Mouse (Mus musculus) limb, embryonic 10.5 days (tissue): ENCODE measurements around the gene Efcab5. TPM values are rescaled to one million over a fixed set of nuclear protein-coding genes. Genes with fewer than 3 reads are reported as not detected.
A peak's percentile ranks its signal among the peaks of the same experiment; 100 is the strongest.

Experiments
- DNase-seq: peaks from one replicate; pipeline ENCODE4 v3.0.0-alpha.2; 2017; ENCODE audit warnings: low spot score
- H3K27ac ChIP-seq: fragments of 300-500 bp; sonication (generic); 2 replicates; pipeline ENCODE4 v1.5.1; 2016; ENCODE audit warnings: mild to moderate bottlenecking
- H3K27me3 ChIP-seq: fragments of 300-500 bp; sonication (generic); 2 replicates; pipeline ENCODE4 v1.6.1; 2016; ENCODE audit warnings: low read depth, mild to moderate bottlenecking; ENCODE audit not compliant: poor library complexity, severe bottlenecking
- H3K36me3 ChIP-seq: fragments of 300-500 bp; sonication (generic); 2 replicates; pipeline ENCODE4 v1.6.1; 2016; ENCODE audit warnings: mild to moderate bottlenecking, moderate library complexity
- H3K4me1 ChIP-seq: fragments of 300-500 bp; sonication (generic); 2 replicates; pipeline ENCODE4 v1.6.1; 2016
- H3K4me3 ChIP-seq: fragments of 300-500 bp; sonication (generic); 2 replicates; pipeline ENCODE4 v1.5.1; 2016; ENCODE audit warnings: mild to moderate bottlenecking, moderate library complexity
- H3K9me3 ChIP-seq: fragments of 300-500 bp; sonication (generic); replicated peaks from 2 replicates; pipeline ENCODE4 v1.6.1; 2016; ENCODE audit warnings: mild to moderate bottlenecking
- WGBS: fragments of 180-500 bp; shearing (Covaris S2); methylation state at CpG from one replicate; pipeline ENCODE4 v1.1.7; 2016; 5-methylcytosine and 5-hydroxymethylcytosine counted together
- polyA plus RNA-seq: library from polyadenylated mRNA; unstranded; fragments of >200 nt; fragmentation: Nextera tagmentation; extraction: Ambion mirVana; gene quantifications from 2 replicates; pipeline ENCODE4 v1.2.1, GENCODE M21; 2016

Efcab5 gene
- 0.09 and 0.16 TPM in 2 replicates for polyA plus RNA-seq

DNA sequence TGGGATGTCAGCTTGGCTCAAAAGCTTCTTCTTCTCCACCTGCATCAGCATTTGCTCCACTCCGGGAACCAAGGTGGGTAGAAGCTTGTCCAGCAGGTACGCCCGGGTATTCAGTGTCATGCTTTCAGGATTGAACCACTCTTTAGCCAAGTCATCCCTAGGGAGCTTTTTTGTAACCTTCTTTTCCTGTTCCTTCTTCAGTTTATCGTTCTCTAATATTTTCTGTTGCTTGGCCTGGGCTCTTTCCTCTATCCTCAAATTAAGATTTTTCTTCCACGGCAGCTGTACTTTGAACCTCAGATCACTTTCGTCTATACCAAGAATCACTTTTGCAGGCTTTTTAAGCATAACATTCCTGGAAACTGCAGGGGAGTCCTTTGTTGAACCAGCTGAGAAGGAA lies at the start of gene Efcab5:
Efcab5 (minus strand) TSS at position 101 of the 400 bp plus-strand sequence.
- Histone ChIP-seq H3K27ac (no peak within 1 kb of the TSS), H3K4me3 (no peak within 1 kb of the TSS), H3K27me3 (no peaks in the 10 kb centered on the region), H3K9me3 (no peaks in the 10 kb centered on the region), H3K36me3 (no peaks in the 10 kb centered on the region), H3K4me1 (peaks cover 5% of the 10 kb centered on the region)
- no peak for DNase-seq
- 92% methylated on average over 6 of the region's 6 CpGs for WGBS

GRCm38 (mm10) chr11:77235267-77235666 lies 46.5 kb upstream of the Efcab5 start:
- Histone ChIP-seq H3K27ac (no peak overlapping the region), H3K4me1 (no peaks in the 10 kb centered on the region), H3K4me3 (no peak overlapping the region), H3K9me3 (no peaks in the 10 kb centered on the region), H3K27me3 (no peaks in the 10 kb centered on the region), H3K36me3 (no peaks in the 10 kb centered on the region)
- WGBS: 92% methylated on average over 1 of the region's 1 CpGs
- DNase-seq: no peak

- Histone ChIP-seq H3K36me3 (no peaks in the 10 kb centered on the region), H3K27me3 (no peaks in the 10 kb centered on the region), H3K9me3 (no peaks in the 10 kb centered on the region), H3K4me1 (no peaks in the 10 kb centered on the region), H3K27ac (no peak overlapping the region), H3K4me3 (no peak overlapping the region)
- WGBS: 93% methylated on average over 2 of the region's 2 CpGs
- DNase-seq: no peak
These were observed 42.7 kb upstream of the Efcab5 start for GRCm38 (mm10) chr11:77231514-77231913.

GRCm38 (mm10) chr11:77230765-77231164 lies 42.0 kb upstream of the Efcab5 start:
- H3K4me3 ChIP-seq: no peak overlapping the region
- H3K36me3 ChIP-seq: no peaks in the 10 kb centered on the region
- 81% methylated on average over 2 of the region's 2 CpGs for WGBS
- H3K4me1 ChIP-seq: no peaks in the 10 kb centered on the region
- H3K27me3 ChIP-seq: no peaks in the 10 kb centered on the region
- no peaks in the 10 kb centered on the region for H3K9me3 ChIP-seq
- no peak for DNase-seq
- no peak overlapping the region for H3K27ac ChIP-seq

DNA sequence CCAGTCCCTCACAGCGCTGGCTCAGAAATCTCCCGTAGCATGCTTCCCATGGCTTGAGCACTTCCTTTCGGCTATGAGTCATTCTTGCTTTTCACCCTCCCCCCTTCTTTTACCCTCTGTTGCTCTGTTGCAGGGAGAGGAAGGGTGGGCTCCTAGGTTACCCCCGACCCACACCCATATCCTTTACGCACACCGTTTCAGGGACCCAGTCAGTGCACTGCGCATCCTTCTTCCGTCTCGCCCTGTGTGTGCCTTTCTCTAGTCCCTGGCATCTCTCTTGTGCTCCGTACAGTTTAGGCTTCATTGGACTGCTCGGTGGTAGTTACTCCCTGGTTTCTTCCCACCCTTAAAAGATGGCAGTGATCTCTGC lies 28.0 kb upstream of the Efcab5 start:
- H3K27ac ChIP-seq: peak overlapping the region; percentile 95

GRCm38 (mm10) chr11:77215951-77216760 lies 27.4 kb upstream of the Efcab5 start, which contains the start of gene Ssh2:
TSS of gene Ssh2 (plus strand) at chr11:77216287.
- Histone ChIP-seq H3K4me1 (peaks cover 22% of the 10 kb centered on the region), H3K4me3 (peak within 1 kb of the TSS; percentile 84), H3K36me3 (no peaks in the 10 kb centered on the region), H3K9me3 (no peaks in the 10 kb centered on the region), H3K27me3 (no peaks in the 10 kb centered on the region), H3K27ac (peak within 1 kb of the TSS; percentile 95)
- under 1% methylated on average over 82 of the region's 82 CpGs for WGBS
- DNase-seq: peak; percentile 92

More for the DNA sequence above, 28.0 kb upstream of the Efcab5 start:
- H3K27me3 ChIP-seq: no peaks in the 10 kb centered on the region
- H3K36me3 ChIP-seq: no peaks in the 10 kb centered on the region
- WGBS: 1% methylated on average over 11 of the region's 11 CpGs
- peaks cover 22% of the 10 kb centered on the region for H3K4me1 ChIP-seq
- DNase-seq: no peak
- peak overlapping the region; percentile 84 for H3K4me3 ChIP-seq
- H3K9me3 ChIP-seq: no peaks in the 10 kb centered on the region

DNA sequence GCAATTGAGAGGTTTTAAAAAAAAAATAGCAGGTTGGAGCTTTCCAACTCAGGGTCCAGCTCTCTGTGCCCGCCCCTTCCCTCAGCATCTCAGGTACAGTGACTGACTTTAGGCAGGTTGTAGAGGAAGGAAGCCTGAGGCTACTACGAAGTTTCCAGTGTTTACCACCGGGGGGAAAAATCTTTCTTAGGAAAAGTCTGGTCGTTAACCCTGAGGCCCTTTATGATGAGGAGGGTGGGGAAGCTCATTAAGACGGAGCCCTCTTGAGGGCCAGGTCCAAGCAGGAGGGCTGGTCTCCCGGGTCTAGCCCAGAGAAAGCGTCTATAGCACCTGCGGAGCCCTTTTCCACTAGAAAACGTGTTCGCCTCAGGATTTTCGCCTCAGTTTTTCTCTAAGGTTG lies 26.7 kb upstream of the Efcab5 start:
- no peaks in the 10 kb centered on the region for H3K27me3 ChIP-seq
- no peak for DNase-seq
- H3K4me3 ChIP-seq: peak overlapping the region; percentile 84
- H3K4me1 ChIP-seq: peaks cover 22% of the 10 kb centered on the region
- H3K9me3 ChIP-seq: no peaks in the 10 kb centered on the region
- WGBS: 1% methylated on average over 11 of the region's 11 CpGs
- H3K36me3 ChIP-seq: no peaks in the 10 kb centered on the region
- peak overlapping the region; percentile 95 for H3K27ac ChIP-seq

DNA sequence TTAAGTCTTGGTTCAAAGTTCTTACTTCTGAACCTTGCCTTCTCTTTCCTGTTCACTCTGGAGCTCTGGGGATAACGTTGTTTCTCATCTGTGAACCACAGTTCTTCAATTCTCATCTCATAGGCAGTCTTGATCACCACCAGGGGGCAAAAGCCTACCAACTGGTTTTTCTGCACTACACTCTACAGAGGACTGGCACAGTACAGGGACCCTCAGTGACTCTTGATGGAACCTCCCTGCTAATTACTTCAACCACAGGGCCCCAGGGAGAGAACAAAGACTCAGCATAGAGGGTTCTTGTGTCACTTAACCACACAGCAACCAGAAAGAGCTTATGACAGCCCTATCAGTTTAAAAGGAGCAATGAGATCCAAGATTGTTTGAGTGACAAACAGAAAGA lies 26.0 kb upstream of the Efcab5 start:
- Histone ChIP-seq H3K9me3 (no peaks in the 10 kb centered on the region), H3K36me3 (no peaks in the 10 kb centered on the region), H3K27me3 (no peaks in the 10 kb centered on the region), H3K4me1 (peaks cover 22% of the 10 kb centered on the region), H3K27ac (no peak overlapping the region), H3K4me3 (peak overlapping the region; percentile 84; the same call in 1 of the 2 replicates)
- 0% methylated on average over 1 of the region's 1 CpGs for WGBS
- peak; percentile 51 for DNase-seq

DNA sequence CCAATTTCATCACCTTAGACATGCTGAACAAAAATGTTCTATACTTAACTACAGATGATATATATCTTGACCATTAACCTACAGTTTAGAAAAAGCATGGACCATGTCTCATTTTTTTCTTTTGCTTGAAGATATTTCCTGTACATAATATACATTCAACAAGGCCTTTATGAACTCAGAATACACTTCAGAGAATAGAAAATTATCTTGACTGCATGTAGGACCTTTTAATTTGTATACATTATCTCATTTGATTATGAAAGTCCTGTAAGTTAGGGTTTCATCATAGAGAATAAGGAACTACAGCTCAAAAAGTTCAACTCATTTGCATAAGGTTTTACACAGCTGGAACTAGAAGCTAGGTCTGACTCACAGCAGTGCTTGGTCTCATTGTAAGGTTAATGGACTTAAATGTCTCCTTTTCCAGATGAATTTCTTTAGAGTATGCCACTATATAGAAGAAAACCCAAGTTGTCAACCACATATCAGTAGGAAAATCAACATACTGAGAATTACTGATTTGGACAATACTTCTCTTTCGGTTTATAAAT lies 25.4 kb upstream of the Efcab5 start:
- Histone ChIP-seq H3K27ac (no peak overlapping the region), H3K9me3 (no peaks in the 10 kb centered on the region), H3K36me3 (no peaks in the 10 kb centered on the region), H3K4me1 (peaks cover 22% of the 10 kb centered on the region), H3K27me3 (no peaks in the 10 kb centered on the region), H3K4me3 (no peak overlapping the region)
- 89% methylated on average over 1 of the region's 1 CpGs for WGBS
- DNase-seq: no peak

- Histone ChIP-seq H3K27me3 (no peaks in the 10 kb centered on the region), H3K4me3 (no peak overlapping the region), H3K4me1 (peaks cover 9% of the 10 kb centered on the region), H3K36me3 (no peaks in the 10 kb centered on the region), H3K9me3 (no peaks in the 10 kb centered on the region), H3K27ac (no peak overlapping the region)
- no peak for DNase-seq
- 89% methylated on average over 1 of the region's 1 CpGs for WGBS
These were observed 11.9 kb upstream of the Efcab5 start for GRCm38 (mm10) chr11:77200703-77201102.

DNA sequence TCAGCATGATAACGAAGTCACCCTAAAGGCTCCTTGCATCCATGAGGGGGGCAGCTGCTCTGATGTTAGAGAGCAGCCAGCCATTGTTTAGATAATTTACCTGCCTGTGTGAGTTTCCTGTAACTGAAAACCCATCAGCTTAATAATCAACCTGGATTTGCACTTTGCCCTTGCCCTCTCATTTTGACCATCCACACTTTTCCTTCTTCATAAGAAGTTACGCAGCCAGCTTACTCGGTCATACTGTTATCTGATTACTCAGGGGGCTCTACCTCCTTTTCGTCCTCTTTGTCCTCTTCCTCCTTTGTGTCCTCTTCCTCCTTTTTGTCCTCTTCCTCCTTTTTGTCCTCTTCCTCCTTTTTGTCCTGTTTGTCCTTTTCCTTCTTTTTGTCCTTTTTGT lies 10.9 kb upstream of the Efcab5 start:
- DNase-seq: no peak

GRCm38 (mm10) chr11:77196181-77197143 lies 7.7 kb upstream of the Efcab5 start:
- 44% methylated on average over 4 of the region's 4 CpGs for WGBS
- DNase-seq: no peak
- Histone ChIP-seq H3K36me3 (no peaks in the 10 kb centered on the region), H3K27ac (peak overlapping the region; percentile 25; the same call in 1 of the 2 replicates), H3K4me3 (no peak overlapping the region), H3K27me3 (no peaks in the 10 kb centered on the region), H3K9me3 (no peaks in the 10 kb centered on the region), H3K4me1 (peaks cover 19% of the 10 kb centered on the region)

More for the DNA sequence above, 10.9 kb upstream of the Efcab5 start:
- no peaks in the 10 kb centered on the region for H3K36me3 ChIP-seq
- H3K4me1 ChIP-seq: peaks cover 9% of the 10 kb centered on the region
- H3K27me3 ChIP-seq: no peaks in the 10 kb centered on the region
- H3K9me3 ChIP-seq: no peaks in the 10 kb centered on the region
- H3K27ac ChIP-seq: no peak overlapping the region
- no peak overlapping the region for H3K4me3 ChIP-seq
- WGBS: 64% methylated on average over 4 of the region's 4 CpGs
